Mouse (Mus musculus) cortical plate, adult 2 months (tissue): ENCODE results near the gene Hspb9.

Experiments used
- CTCF ChIP-seq: fragments of 200-500 bp; IDR thresholded peaks from 2 replicates; pipeline ENCODE4 v1.5.1; 2011; ENCODE audit warnings: mild to moderate bottlenecking, control low read depth, low read length; ENCODE audit not compliant: insufficient read depth; ENCODE audit errors: extremely low read depth
- POLR2A ChIP-seq: fragments of 200-500 bp; IDR thresholded peaks from 2 replicates; pipeline ENCODE4 v1.6.1; 2011; ENCODE audit warnings: mild to moderate bottlenecking, low read length, control low read depth; ENCODE audit not compliant: insufficient read depth; ENCODE audit errors: extremely low read depth

GRCm38 (mm10) chr11:100722493-100723028 lies 8.9 kb downstream of the Hspb9 start:
- TF ChIP-seq CTCF = no peak
- no peak for TF ChIP-seq POLR2A
